ENCODE assay signal across 17 mouse cellular contexts in the genomic region with DNA sequence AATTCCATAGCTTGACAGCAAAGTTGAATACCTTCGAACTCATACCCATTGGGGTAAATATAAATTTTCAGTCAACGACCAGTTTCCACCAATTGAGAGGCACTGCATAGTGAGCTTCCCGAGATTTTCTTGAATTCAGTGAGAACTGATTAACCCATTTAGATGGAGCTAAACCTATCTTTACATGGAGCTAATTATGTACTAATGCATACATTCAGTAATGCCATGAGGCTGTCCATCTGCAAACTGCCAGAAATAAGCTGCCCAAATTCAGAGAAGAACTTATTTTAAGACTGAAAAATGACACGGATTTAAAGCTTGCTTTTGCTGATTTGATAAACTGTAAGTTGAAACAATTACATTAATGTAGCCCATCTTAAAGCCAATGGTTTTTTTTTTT.
"Had no signal": no experiment of that assay in that cellular context is flagged by ENCODE, and none has a peak within 500 bp of the region (broad histone marks: within the 10 kb centered on the region; RNA-seq: fewer than 3 reads in every experiment).

No protein-coding gene starts in this region.

- ATAC-seq: liver, embryonic 12.5 days; liver, postnatal 0 days; lung, postnatal 0 days; midbrain, embryonic 13.5 days; midbrain, embryonic 15.5 days; midbrain, embryonic 16.5 days had no signal

- DNase-seq: left cerebral cortex, postnatal 4 days; liver; liver, embryonic 13.5 days; liver, postnatal 0 days; lung, adult 18-20 months; lung, adult 2 months; lung, embryonic 14.5 days; lung, postnatal 10 days; lung, postnatal 14 days; lung, postnatal 36 days; lung, postnatal 4 days; midbrain, embryonic 14.5 days had no signal
